Comparison of ENCODE assay signal across 31 mouse cellular contexts in genomic region chr4:120930736-120931135, GRCm38 (mm10).
"Had no signal": no experiment of that assay in that cellular context is flagged by ENCODE, and none has a peak within 500 bp of the region (broad histone marks: within the 10 kb centered on the region; RNA-seq: fewer than 3 reads in every experiment).

No protein-coding gene starts in this region.

- H3K4me3 ChIP-seq: heart, embryonic 10.5 days; heart, embryonic 12.5 days; heart, embryonic 13.5 days; heart, embryonic 15.5 days; hindbrain, embryonic 10.5 days; hindbrain, embryonic 12.5 days; hindbrain, embryonic 13.5 days; hindbrain, embryonic 15.5 days; intestine, embryonic 15.5 days; kidney, embryonic 15.5 days; layer of hippocampus, adult 2 months had no signal

- H3K9me3 ChIP-seq: heart, embryonic 15.5 days; hindbrain, embryonic 15.5 days; intestine, embryonic 15.5 days; kidney, embryonic 15.5 days had no signal

- H3K4me1 ChIP-seq: heart, embryonic 10.5 days; heart, embryonic 12.5 days; heart, embryonic 13.5 days; heart, embryonic 15.5 days; hindbrain, embryonic 10.5 days; hindbrain, embryonic 12.5 days; hindbrain, embryonic 13.5 days; hindbrain, embryonic 15.5 days; intestine, embryonic 15.5 days; kidney, embryonic 15.5 days had no signal

- H3K27me3 ChIP-seq: heart, embryonic 12.5 days; heart, embryonic 13.5 days; heart, embryonic 15.5 days; hindbrain, embryonic 12.5 days; hindbrain, embryonic 13.5 days; hindbrain, embryonic 15.5 days; intestine, embryonic 15.5 days; kidney, embryonic 15.5 days had no signal

- DNase-seq: heart, postnatal 10 days; heart, postnatal 14 days; heart, postnatal 36 days; kidney, adult 11 months; kidney, adult 18-20 months; kidney, adult 2 months; kidney, adult 8-10 months; kidney, adult 9 months; kidney, postnatal 10 days; kidney, postnatal 14 days; kidney, postnatal 25 days; kidney, postnatal 36 days; kidney, postnatal 4 days; layer of hippocampus, adult 9-11 months; layer of hippocampus, postnatal 36 days had no signal

- ATAC-seq: hindbrain, embryonic 16.5 days; hindbrain, postnatal 0 days; inflammation-experienced regulatory T-cells, adult 6 months; intestine, embryonic 15.5 days; intestine, embryonic 16.5 days; intestine, postnatal 0 days had no signal
